Mouse (Mus musculus): Measurements from ENCODE around the gene Ugt1a6b. TPM values are rescaled to one million over a fixed set of nuclear protein-coding genes. Genes with fewer than 3 reads are reported as not detected.
"Not testable (repeated sequence)": the region's sequence is repeated elsewhere in the genome, so short reads cannot be mapped to it uniquely, and the experiment has no call there.

Gene Ugt1a6b
- polyA plus RNA-seq, 1 experiment from 2014 or later = not detected

- no peak overlapping the region for H3K4me3 ChIP-seq
- 36% methylated on average over 3 of the region's 3 CpGs for WGBS
- no peak overlapping the region for H3K27ac ChIP-seq
- no peak for ATAC-seq (replicated peaks; ENCODE audit: insufficient number of reproducible peaks, insufficient read depth, low FRiP score, low read depth)
- H3K4me1 ChIP-seq (replicated peaks) = no peaks in the 10 kb centered on the region
- H3K9me3 ChIP-seq (replicated peaks) = peaks cover 43% of the 10 kb centered on the region
- H3K27me3 ChIP-seq = no peaks in the 10 kb centered on the region
- no peak overlapping the region for H3K4me2 ChIP-seq
- no peak overlapping the region for H3K9ac ChIP-seq
- H3K36me3 ChIP-seq = no peaks in the 10 kb centered on the region
Measured at GRCm38 (mm10) chr1:88217576-88217975, 114.5 kb downstream of the Ugt1a6b start.

GRCm38 (mm10) chr1:88218051-88218450, 115.0 kb downstream of the Ugt1a6b start:
- no peaks in the 10 kb centered on the region for H3K27me3 ChIP-seq
- no peaks in the 10 kb centered on the region for H3K4me1 ChIP-seq (replicated peaks)
- ATAC-seq (replicated peaks; ENCODE audit: insufficient number of reproducible peaks, insufficient read depth, low FRiP score, low read depth) = no peak
- no peak overlapping the region for H3K4me2 ChIP-seq
- no peak overlapping the region for H3K9ac ChIP-seq
- no peak overlapping the region for H3K4me3 ChIP-seq
- H3K9me3 ChIP-seq (replicated peaks) = peaks cover 38% of the 10 kb centered on the region
- H3K27ac ChIP-seq = no peak overlapping the region
- 69% methylated on average over 9 of the region's 9 CpGs for WGBS
- no peaks in the 10 kb centered on the region for H3K36me3 ChIP-seq

GRCm38 (mm10) chr1:88218591-88218990, 115.5 kb downstream of the Ugt1a6b start:
- ATAC-seq (replicated peaks; ENCODE audit: insufficient number of reproducible peaks, insufficient read depth, low FRiP score, low read depth) = no peak
- H3K36me3 ChIP-seq = no peaks in the 10 kb centered on the region
- H3K9ac ChIP-seq = no peak overlapping the region
- H3K4me3 ChIP-seq = no peak overlapping the region
- H3K27me3 ChIP-seq = no peaks in the 10 kb centered on the region
- H3K4me1 ChIP-seq (replicated peaks) = no peaks in the 10 kb centered on the region
- WGBS = 43% methylated on average over 4 of the region's 4 CpGs
- H3K4me2 ChIP-seq = no peak overlapping the region
- H3K27ac ChIP-seq = no peak overlapping the region
- H3K9me3 ChIP-seq (replicated peaks) = peaks cover 32% of the 10 kb centered on the region

- Histone ChIP-seq H3K27me3 (no peaks in the 10 kb centered on the region), H3K4me3 (no peak overlapping the region), H3K9ac (no peak overlapping the region), H3K9me3 (replicated peaks) (peaks cover 28% of the 10 kb centered on the region), H3K4me1 (replicated peaks) (no peaks in the 10 kb centered on the region), H3K4me2 (no peak overlapping the region), H3K27ac (no peak overlapping the region), H3K36me3 (no peaks in the 10 kb centered on the region)
- ATAC-seq (replicated peaks; ENCODE audit: insufficient number of reproducible peaks, insufficient read depth, low FRiP score, low read depth) = no peak
- 21% methylated on average over 1 of the region's 1 CpGs for WGBS
Measured at GRCm38 (mm10) chr1:88219054-88219453, 116.0 kb downstream of the Ugt1a6b start.

GRCm38 (mm10) chr1:88220336-88220735, 117.3 kb downstream of the Ugt1a6b start:
- Histone ChIP-seq H3K4me2 (no peak overlapping the region), H3K9me3 (replicated peaks) (peaks cover 18% of the 10 kb centered on the region), H3K36me3 (no peaks in the 10 kb centered on the region), H3K4me1 (replicated peaks) (no peaks in the 10 kb centered on the region), H3K27me3 (no peaks in the 10 kb centered on the region), H3K4me3 (no peak overlapping the region), H3K9ac (no peak overlapping the region), H3K27ac (no peak overlapping the region)
- no peak for ATAC-seq (replicated peaks; ENCODE audit: insufficient number of reproducible peaks, insufficient read depth, low FRiP score, low read depth)

GRCm38 (mm10) chr1:88222216-88222615, 119.2 kb downstream of the Ugt1a6b start:
- ATAC-seq (replicated peaks; ENCODE audit: insufficient number of reproducible peaks, insufficient read depth, low FRiP score, low read depth) = no peak
- WGBS = 38% methylated on average over 2 of the region's 2 CpGs
- no peaks in the 10 kb centered on the region for H3K4me1 ChIP-seq (replicated peaks)

GRCm38 (mm10) chr1:88223011-88223515, 120.0 kb downstream of the Ugt1a6b start:
- not testable (repeated sequence) for H3K36me3 ChIP-seq; H3K4me1 ChIP-seq (replicated peaks); ATAC-seq (replicated peaks; ENCODE audit: insufficient number of reproducible peaks, insufficient read depth, low FRiP score, low read depth); H3K4me3 ChIP-seq; H3K9ac ChIP-seq; H3K27me3 ChIP-seq; H3K4me2 ChIP-seq; H3K27ac ChIP-seq
- H3K9me3 ChIP-seq (replicated peaks) = peaks cover 28% of the 10 kb centered on the region

More at GRCm38 (mm10) chr1:88222216-88222615, 119.2 kb downstream of the Ugt1a6b start:
- H3K9ac ChIP-seq = no peak overlapping the region
- peaks cover 24% of the 10 kb centered on the region for H3K9me3 ChIP-seq (replicated peaks)
- H3K27ac ChIP-seq = no peak overlapping the region
- no peaks in the 10 kb centered on the region for H3K36me3 ChIP-seq
- no peak overlapping the region for H3K4me2 ChIP-seq
- H3K4me3 ChIP-seq = no peak overlapping the region
- H3K27me3 ChIP-seq = no peaks in the 10 kb centered on the region

- no peak overlapping the region for H3K4me2 ChIP-seq
- ATAC-seq (replicated peaks; ENCODE audit: insufficient number of reproducible peaks, insufficient read depth, low FRiP score, low read depth) = no peak
- peaks cover 31% of the 10 kb centered on the region for H3K9me3 ChIP-seq (replicated peaks)
- no peaks in the 10 kb centered on the region for H3K27me3 ChIP-seq
- H3K9ac ChIP-seq = no peak overlapping the region
- no peaks in the 10 kb centered on the region for H3K36me3 ChIP-seq
- no peaks in the 10 kb centered on the region for H3K4me1 ChIP-seq (replicated peaks)
- no peak overlapping the region for H3K27ac ChIP-seq
- no peak overlapping the region for H3K4me3 ChIP-seq
- WGBS = 39% methylated on average over 1 of the region's 1 CpGs
Measured at GRCm38 (mm10) chr1:88223591-88223990, 120.5 kb downstream of the Ugt1a6b start.

- WGBS = 60% methylated on average over 2 of the region's 2 CpGs
- H3K9me3 ChIP-seq (replicated peaks) = peaks cover 31% of the 10 kb centered on the region
- no peaks in the 10 kb centered on the region for H3K4me1 ChIP-seq (replicated peaks)
- no peaks in the 10 kb centered on the region for H3K27me3 ChIP-seq
- H3K9ac ChIP-seq = no peak overlapping the region
- no peak overlapping the region for H3K4me2 ChIP-seq
- H3K27ac ChIP-seq = no peak overlapping the region
- no peaks in the 10 kb centered on the region for H3K36me3 ChIP-seq
- H3K4me3 ChIP-seq = no peak overlapping the region
- no peak for ATAC-seq (replicated peaks; ENCODE audit: insufficient number of reproducible peaks, insufficient read depth, low FRiP score, low read depth)
Measured at GRCm38 (mm10) chr1:88224029-88224776, 121.2 kb downstream of the Ugt1a6b start.

- not testable (repeated sequence) for H3K9ac ChIP-seq; ATAC-seq (replicated peaks; ENCODE audit: insufficient number of reproducible peaks, insufficient read depth, low FRiP score, low read depth); H3K4me3 ChIP-seq; H3K27ac ChIP-seq; H3K4me1 ChIP-seq (replicated peaks); H3K27me3 ChIP-seq; H3K36me3 ChIP-seq; H3K4me2 ChIP-seq
- peaks cover 40% of the 10 kb centered on the region for H3K9me3 ChIP-seq (replicated peaks)
- WGBS = 29% methylated on average over 2 of the region's 2 CpGs
Measured at GRCm38 (mm10) chr1:88225301-88225700, 122.2 kb downstream of the Ugt1a6b start.

- Histone ChIP-seq H3K36me3 (no peaks in the 10 kb centered on the region), H3K9me3 (replicated peaks) (peaks cover 40% of the 10 kb centered on the region)
Measured at GRCm38 (mm10) chr1:88225741-88226140, 122.7 kb downstream of the Ugt1a6b start.

More at GRCm38 (mm10) chr1:88225741-88226140, 122.7 kb downstream of the Ugt1a6b start:
- H3K4me1 ChIP-seq (replicated peaks) = no peaks in the 10 kb centered on the region
- H3K4me3 ChIP-seq = no peak overlapping the region
- H3K4me2 ChIP-seq = no peak overlapping the region
- H3K9ac ChIP-seq = no peak overlapping the region
- no peaks in the 10 kb centered on the region for H3K27me3 ChIP-seq
- no peak overlapping the region for H3K27ac ChIP-seq
- ATAC-seq (replicated peaks; ENCODE audit: insufficient number of reproducible peaks, insufficient read depth, low FRiP score, low read depth) = no peak
